Comparison of ENCODE assay signal across 21 mouse cellular contexts in the genomic region with DNA sequence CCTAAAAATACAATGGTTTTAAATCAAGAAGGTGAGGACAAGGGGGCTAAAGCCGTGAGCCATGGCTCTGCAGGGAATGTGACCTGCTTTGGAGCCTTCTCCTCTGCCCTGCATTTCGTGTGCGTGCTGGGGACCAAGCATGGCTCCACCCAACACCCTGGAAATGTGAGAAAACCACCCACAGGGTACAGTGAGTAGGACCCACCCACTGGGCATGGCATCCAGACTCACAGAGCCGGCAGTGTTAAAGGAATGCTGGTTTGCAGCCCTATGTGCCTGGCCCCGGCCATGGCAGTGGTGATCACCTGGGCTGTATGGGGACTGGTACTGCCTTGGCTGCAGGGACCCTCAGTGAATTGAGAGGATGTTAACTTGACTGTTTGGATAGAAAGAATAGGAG. TPM values are rescaled to one million over a fixed set of nuclear protein-coding genes. Genes with fewer than 3 reads are reported as not detected.
"Had no signal": no experiment of that assay in that cellular context is flagged by ENCODE, and none has a peak within 500 bp of the region (broad histone marks: within the 10 kb centered on the region; RNA-seq: fewer than 3 reads in every experiment).

No protein-coding gene starts in this region.

- H3K4me3 ChIP-seq: limb, embryonic 15.5 days; liver, embryonic 13.5 days; lung, embryonic 15.5 days; megakaryocyte, embryonic 14.5 days; midbrain, embryonic 15.5 days; neural tube, embryonic 13.5 days; stomach, embryonic 15.5 days had no signal

- H3K27ac ChIP-seq: kidney, postnatal 0 days; limb, embryonic 15.5 days; liver, embryonic 13.5 days; lung, embryonic 15.5 days; macrophage; midbrain, embryonic 15.5 days; neural tube, embryonic 13.5 days; stomach, embryonic 15.5 days had no signal

- ATAC-seq: inflammation-experienced regulatory T-cells, adult 6 months; liver, postnatal 0 days; midbrain, embryonic 15.5 days had no signal

- H3K4me1 ChIP-seq: liver, embryonic 13.5 days; megakaryocyte, embryonic 14.5 days; midbrain, embryonic 15.5 days; neural tube, embryonic 13.5 days had no signal

- H3K9ac ChIP-seq: limb, embryonic 15.5 days; liver, embryonic 13.5 days; liver, postnatal 0 days; lung, embryonic 15.5 days; midbrain, embryonic 15.5 days; neural tube, embryonic 13.5 days; stomach, embryonic 15.5 days had no signal

- H3K9me3 ChIP-seq: limb, embryonic 15.5 days; liver, embryonic 13.5 days; lung, embryonic 15.5 days; megakaryocyte, embryonic 14.5 days; midbrain, embryonic 15.5 days; neural tube, embryonic 13.5 days; stomach, embryonic 15.5 days had no signal

- H3K27me3 ChIP-seq: limb, embryonic 15.5 days; liver, embryonic 13.5 days; midbrain, embryonic 15.5 days; neural tube, embryonic 13.5 days; stomach, embryonic 15.5 days had no signal

- H3K36me3 ChIP-seq: limb, embryonic 15.5 days; liver, embryonic 13.5 days; lung, embryonic 15.5 days; midbrain, embryonic 15.5 days; neural tube, embryonic 13.5 days; stomach, embryonic 15.5 days had no signal

- H3K4me2 ChIP-seq: limb, embryonic 15.5 days; liver, embryonic 13.5 days; lung, embryonic 15.5 days; midbrain, embryonic 11.5 days; midbrain, embryonic 15.5 days; neural tube, embryonic 13.5 days; stomach, embryonic 15.5 days had no signal

- DNase-seq: kidney, adult 11 months; kidney, adult 9 months; kidney, postnatal 36 days; liver, embryonic 13.5 days; liver, postnatal 0 days; lung, postnatal 14 days; retina, postnatal 1 day; spleen, adult 18-20 months; thymus, adult 2 months; thymus, postnatal 25 days had no signal

RNA-seq across cellular contexts. Expression of a gene that starts 41.4 kb away (rescaled TPM):
- total RNA-seq: monocyte, adult 5-6 weeks had no signal
